In the genomic region with DNA sequence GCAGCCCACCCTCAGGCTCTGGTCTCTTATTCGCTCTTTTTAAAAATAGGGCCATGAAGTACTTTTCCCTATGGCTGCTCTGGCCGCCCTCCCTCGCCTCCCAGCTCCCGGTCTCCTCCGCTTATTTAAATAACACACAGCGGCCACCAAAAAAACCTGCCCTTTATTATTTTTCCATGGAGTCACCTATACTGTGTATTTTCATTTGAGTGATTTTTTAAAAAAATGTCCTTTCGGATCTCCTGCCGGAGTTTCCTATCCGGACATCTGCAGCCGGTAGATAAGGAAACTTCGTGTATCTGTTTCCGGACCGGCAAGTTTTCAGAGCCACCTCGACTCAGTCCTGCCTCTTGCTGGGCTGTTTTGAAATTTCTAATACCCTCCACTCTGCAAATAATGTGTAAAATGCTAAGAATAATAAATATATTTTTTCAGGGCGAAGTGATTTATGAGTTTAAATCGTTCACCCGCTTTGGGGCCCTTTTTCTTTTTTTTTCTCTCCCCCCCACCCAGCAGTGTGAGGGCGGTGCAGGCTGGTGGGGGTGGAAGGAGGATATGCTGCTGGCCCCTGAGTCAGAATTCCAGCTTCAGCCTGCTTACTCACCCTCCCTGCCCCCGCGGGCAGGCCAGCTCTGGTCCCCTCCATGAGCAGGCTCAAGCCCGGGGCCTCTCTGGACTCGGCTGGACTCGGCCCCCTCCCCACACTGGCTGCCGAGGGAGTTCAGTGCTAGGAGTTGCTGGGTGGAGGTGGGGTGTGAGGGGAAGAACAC, we compare ENCODE assay signal across 8 mouse cellular contexts. TPM values are rescaled to one million over a fixed set of nuclear protein-coding genes. Genes with fewer than 3 reads are reported as not detected.
DNase-seq lines count a peak whose midpoint lies in the region; ATAC-seq lines count a peak whose summit lies in the region.

No protein-coding gene starts in this region.

- peaks cover 41% of the 10 kb centered on the region for H3K4me1 ChIP-seq in limb, embryonic 13.5 days
- H3K4me1 ChIP-seq in midbrain, embryonic 14.5 days (ENCODE audit: control insufficient read depth, insufficient read depth, low read length) = peaks cover 25% of the 10 kb centered on the region

- H3K27ac ChIP-seq in limb, embryonic 13.5 days = no peak overlapping the region; the same call in 1 of the 2 replicates
- H3K27ac ChIP-seq in midbrain, embryonic 14.5 days (replicated peaks; ENCODE audit: low read depth, low read length) = no peak overlapping the region

- intact Hi-C loops in left cerebral cortex, postnatal 25 days (cut with DNase I) = no loop called here

- peak overlapping the region; percentile 6; the same call in 1 of the 2 replicates for H3K4me3 ChIP-seq in limb, embryonic 13.5 days
- H3K4me3 ChIP-seq in midbrain, embryonic 14.5 days (replicated peaks; ENCODE audit: low read depth, low read length) = no peak overlapping the region

- 3% methylated on average over 23 of the region's 24 CpGs for WGBS in limb, embryonic 13.5 days
- 3% methylated on average over 24 of the region's 24 CpGs for WGBS in midbrain, embryonic 14.5 days

- peak overlapping the region; percentile 23 for H3K4me2 ChIP-seq in limb, embryonic 13.5 days (replicated peaks)
- peak overlapping the region; percentile 33 for H3K4me2 ChIP-seq in midbrain, embryonic 14.5 days (ENCODE audit: low read length)

- H3K36me3 ChIP-seq in limb, embryonic 13.5 days = no peaks in the 10 kb centered on the region
- H3K36me3 ChIP-seq in midbrain, embryonic 14.5 days (ENCODE audit: control insufficient read depth, insufficient read depth, low read length) = no peaks in the 10 kb centered on the region

- H3K9ac ChIP-seq in limb, embryonic 13.5 days = no peak overlapping the region
- no peak overlapping the region; the same call in 1 of the 2 replicates for H3K9ac ChIP-seq in midbrain, embryonic 14.5 days (replicated peaks; ENCODE audit: low read length)

- H3K9me3 ChIP-seq in limb, embryonic 13.5 days = no peaks in the 10 kb centered on the region
- H3K9me3 ChIP-seq in midbrain, embryonic 14.5 days (ENCODE audit: control insufficient read depth, low read length) = no peaks in the 10 kb centered on the region

- peaks cover 98% of the 10 kb centered on the region for H3K27me3 ChIP-seq in limb, embryonic 13.5 days
- H3K27me3 ChIP-seq in midbrain, embryonic 14.5 days (ENCODE audit: control insufficient read depth, insufficient read depth, low read length) = peaks cover 87% of the 10 kb centered on the region

- DNase-seq in NIH3T3 (ENCODE audit: low read depth) = peak; percentile 95
- DNase-seq in embryo, embryonic 11 days = peak; percentile 57
- peak; percentile 56 for DNase-seq in heart, postnatal 4 days
- peak; percentile 49 for DNase-seq in midbrain, embryonic 14.5 days
- DNase-seq in urinary bladder, adult 2 months (ENCODE audit: low spot score) = no peak
- no peak for DNase-seq in left cerebral cortex, postnatal 25 days (ENCODE audit: low spot score in 2 of 2)
- no peak for DNase-seq in left cerebral cortex, adult 8-10 months (ENCODE audit: low spot score in 2 of 2)

- no peak for ATAC-seq in limb, embryonic 13.5 days (ENCODE audit: low FRiP score, low read depth)
- 0 out of 2 replicates have a peak, but pooled peaks have one; percentile 37 for ATAC-seq in midbrain, embryonic 14.5 days (ENCODE audit: low FRiP score, low TSS enrichment)

RNA-seq across cellular contexts. Expression of a gene that starts 9.4 kb away (rescaled TPM):
- 10 to 100 TPM; 15.2 to 16.8 TPM for total RNA-seq in heart, postnatal 4 days (2021)
- 11.9 and 12.0 TPM in 2 replicates for polyA plus RNA-seq in limb, embryonic 13.5 days (2015; fragmentation: Nextera tagmentation; extraction: Ambion mirVana)
- 15.4 and 23.0 TPM in 2 replicates for polyA plus RNA-seq in midbrain, embryonic 14.5 days (2014; fragmentation: Nextera tagmentation; extraction: Ambion mirVana)
- polyA plus RNA-seq in urinary bladder, adult 2 months (2012; rRNA removed) = 41.4 and 55.5 TPM in 2 replicates
- total RNA-seq in left cerebral cortex, postnatal 25 days (2021) = 1 to 10 TPM; 4.8 to 5.9 TPM
- total RNA-seq in left cerebral cortex, adult 8-10 months (2022) = 1 to 10 TPM; 4.4 to 6.8 (median 6.2) TPM

RNA-seq across cellular contexts. Expression of a gene that starts 19.0 kb away (rescaled TPM):
- total RNA-seq in heart, postnatal 4 days (2021) = not detected
- not detected in 2 replicates for polyA plus RNA-seq in limb, embryonic 13.5 days (2015; fragmentation: Nextera tagmentation; extraction: Ambion mirVana)
- not detected in 2 replicates for polyA plus RNA-seq in midbrain, embryonic 14.5 days (2014; fragmentation: Nextera tagmentation; extraction: Ambion mirVana)
- polyA plus RNA-seq in urinary bladder, adult 2 months (2012; rRNA removed) = not detected in 2 replicates
- not detected for total RNA-seq in left cerebral cortex, postnatal 25 days (2021)
- total RNA-seq in left cerebral cortex, adult 8-10 months (2022) = not detected

Comparison
In these comparisons a context has a peak if more than half of its experiments do, and no peak if none do; other contexts are left out.
1. DNase-seq: peak in NIH3T3 (single experiment), embryo, embryonic 11 days (single experiment), heart, postnatal 4 days (single experiment) and midbrain, embryonic 14.5 days (single experiment); none in urinary bladder, adult 2 months (single experiment), left cerebral cortex, postnatal 25 days (0 of 2) and left cerebral cortex, adult 8-10 months (0 of 2).